In the genomic region with DNA sequence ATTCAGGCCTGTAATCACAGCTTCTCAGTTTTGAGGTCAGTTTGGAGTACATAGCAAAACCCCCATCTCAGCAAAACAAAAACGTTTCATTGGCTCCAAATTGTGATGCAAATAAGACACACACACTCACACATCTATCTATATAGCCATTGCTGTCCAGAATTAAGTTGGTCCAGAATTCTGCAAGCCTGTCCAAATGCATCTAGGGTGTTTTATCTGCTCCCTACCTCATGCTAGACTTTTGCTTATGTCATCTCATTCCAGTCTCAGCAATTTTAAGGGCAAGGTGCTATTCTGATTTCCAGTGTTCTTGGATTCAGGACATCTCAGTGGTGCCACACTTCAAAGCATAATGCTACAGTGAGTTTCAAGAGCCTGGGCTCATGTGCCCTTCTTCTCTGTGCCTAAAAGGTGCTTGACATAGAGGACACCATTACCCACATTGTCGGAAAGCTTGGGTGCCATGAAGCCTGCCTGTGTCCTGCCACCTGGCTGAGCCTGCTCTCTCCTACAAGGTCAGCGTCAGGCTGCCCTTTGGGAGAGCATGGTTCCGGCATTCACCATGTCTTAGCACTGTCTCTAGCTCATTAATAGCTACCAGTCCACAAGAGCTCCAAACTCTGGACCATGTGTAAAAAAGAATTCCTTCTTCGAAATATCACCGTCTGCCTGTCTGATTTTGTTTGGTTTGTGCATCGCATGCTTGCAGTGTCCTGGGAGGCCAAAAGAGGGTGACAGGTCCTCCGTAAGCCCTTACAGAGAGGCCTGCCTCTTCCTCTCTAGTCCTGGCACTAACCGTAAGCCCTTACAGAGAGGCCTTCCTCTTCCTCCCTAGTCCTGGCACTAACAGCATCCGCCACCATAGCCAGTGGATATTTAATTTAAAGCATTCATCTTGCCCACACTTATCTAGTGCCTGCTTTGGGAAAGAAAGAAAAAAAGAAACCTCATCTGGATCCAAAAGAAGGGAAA, we compare ENCODE assay signal across 9 mouse cellular contexts. TPM values are rescaled to one million over a fixed set of nuclear protein-coding genes. Genes with fewer than 3 reads are reported as not detected.
A peak's percentile ranks its signal among the peaks of the same experiment; 100 is the strongest.
DNase-seq lines count a peak whose midpoint lies in the region; ATAC-seq and TF ChIP-seq lines count a peak whose summit lies in the region.
"Had no signal": no experiment of that assay in that cellular context is flagged by ENCODE, and none has a peak within 500 bp of the region (broad histone marks: within the 10 kb centered on the region; RNA-seq: fewer than 3 reads in every experiment).

No protein-coding gene starts in this region.

- TF ChIP-seq CTCF in bone marrow macrophage, adult 2 months (IDR thresholded peaks at IDR 0.05; ENCODE audit: low read depth, low read length) = peak; percentile 12; the same call in 1 of the 2 replicates

- H3K4me3 ChIP-seq in heart, embryonic 12.5 days = no peak overlapping the region; the same call in 1 of the 2 replicates
- H3K4me3 ChIP-seq in bone marrow macrophage, adult 2 months (ENCODE audit: insufficient read depth, low read length) = peak overlapping the region; percentile 47
- H3K4me3 ChIP-seq in hindbrain, embryonic 14.5 days (replicated peaks; ENCODE audit: low read length) = no peak overlapping the region; the same call in 1 of the 2 replicates
- no peak overlapping the region for H3K4me3 ChIP-seq in midbrain, embryonic 15.5 days

- WGBS in heart, embryonic 12.5 days = 85% methylated on average over 10 of the region's 10 CpGs
- WGBS in hindbrain, embryonic 14.5 days = 77% methylated on average over 10 of the region's 10 CpGs
- WGBS in midbrain, embryonic 15.5 days = 77% methylated on average over 10 of the region's 10 CpGs

- H3K9me3 ChIP-seq in heart, embryonic 12.5 days (replicated peaks) = no peaks in the 10 kb centered on the region
- H3K9me3 ChIP-seq in hindbrain, embryonic 14.5 days (ENCODE audit: control insufficient read depth, low read length) = no peaks in the 10 kb centered on the region
- H3K9me3 ChIP-seq in midbrain, embryonic 15.5 days = no peaks in the 10 kb centered on the region
- H3K9me3 ChIP-seq: G1E had no signal

- H3K4me1 ChIP-seq in heart, embryonic 12.5 days (replicated peaks) = peaks cover 40% of the 10 kb centered on the region
- H3K4me1 ChIP-seq in bone marrow macrophage, adult 2 months (ENCODE audit: control insufficient read depth, insufficient read depth, low read length) = peaks cover 20% of the 10 kb centered on the region
- peaks cover 46% of the 10 kb centered on the region for H3K4me1 ChIP-seq in hindbrain, embryonic 14.5 days (replicated peaks; ENCODE audit: control insufficient read depth, insufficient read depth, low read length)
- H3K4me1 ChIP-seq in midbrain, embryonic 15.5 days = peaks cover 54% of the 10 kb centered on the region

- H3K27me3 ChIP-seq in heart, embryonic 12.5 days (replicated peaks) = no peaks in the 10 kb centered on the region
- no peaks in the 10 kb centered on the region for H3K27me3 ChIP-seq in hindbrain, embryonic 14.5 days (ENCODE audit: control insufficient read depth, insufficient read depth, low read length)
- H3K27me3 ChIP-seq in midbrain, embryonic 15.5 days (replicated peaks) = no peaks in the 10 kb centered on the region

- peak overlapping the region; percentile 98 for H3K27ac ChIP-seq in heart, embryonic 12.5 days (ENCODE audit: poor library complexity, severe bottlenecking)
- H3K27ac ChIP-seq in bone marrow macrophage, adult 2 months (ENCODE audit: insufficient read depth, low read depth, low read length) = peak overlapping the region; percentile 100
- H3K27ac ChIP-seq in hindbrain, embryonic 14.5 days = peak overlapping the region; percentile 99
- peak overlapping the region; percentile 98 for H3K27ac ChIP-seq in midbrain, embryonic 15.5 days

- H3K36me3 ChIP-seq in heart, embryonic 12.5 days = peaks cover 18% of the 10 kb centered on the region
- H3K36me3 ChIP-seq in hindbrain, embryonic 14.5 days (replicated peaks; ENCODE audit: control insufficient read depth, insufficient read depth) = peaks cover 22% of the 10 kb centered on the region
- H3K36me3 ChIP-seq in midbrain, embryonic 15.5 days (replicated peaks) = no peaks in the 10 kb centered on the region

- H3K9ac ChIP-seq in heart, embryonic 12.5 days = 0 out of 2 replicates have a peak overlapping the region, but pooled peaks have one; percentile 84
- H3K9ac ChIP-seq in hindbrain, embryonic 14.5 days = peak overlapping the region; percentile 92; the same call in 1 of the 2 replicates
- no peak overlapping the region for H3K9ac ChIP-seq in midbrain, embryonic 15.5 days

- no peak for TF ChIP-seq POLR2A in bone marrow macrophage, adult 2 months (IDR thresholded peaks at IDR 0.05; ENCODE audit: borderline replicate concordance, low read depth, low read length)

- no peak for ATAC-seq in heart, embryonic 12.5 days (ENCODE audit: insufficient number of reproducible peaks, low FRiP score)
- ATAC-seq in hindbrain, embryonic 14.5 days (ENCODE audit: low FRiP score) = no peak
- ATAC-seq in midbrain, embryonic 15.5 days (replicated peaks) = no peak
- no peak for ATAC-seq in activated CD4-positive, CD25-positive, alpha-beta regulatory T cell, adult 4 months

- DNase-seq in heart, adult 9 months (ENCODE audit: low spot score in 2 of 2) = no peak
- DNase-seq in hindbrain, embryonic 14.5 days (ENCODE audit: low spot score) = no peak
- DNase-seq in embryo, embryonic 10 days (ENCODE audit: low spot score) = no peak
- DNase-seq in layer of hippocampus, adult 9-11 months = no peak

- peak overlapping the region; percentile 96 for H3K4me2 ChIP-seq in heart, embryonic 12.5 days
- peak overlapping the region; percentile 78 for H3K4me2 ChIP-seq in hindbrain, embryonic 14.5 days (replicated peaks)
- peak overlapping the region; percentile 91; the same call in 1 of the 2 replicates for H3K4me2 ChIP-seq in midbrain, embryonic 15.5 days

RNA-seq across cellular contexts. Expression of gene Pnrc2, which starts 1.2 kb away (rescaled TPM):
- 124 and 131 TPM in 2 replicates for polyA plus RNA-seq in heart, embryonic 12.5 days (2016; fragmentation: Nextera tagmentation; extraction: Ambion mirVana)
- 126 and 135 TPM in 2 replicates for polyA plus RNA-seq in bone marrow macrophage, adult 2 months (2012; ENCODE audit: insufficient read depth, insufficient read length, missing spikeins)
- polyA plus RNA-seq in hindbrain, embryonic 14.5 days (2014; fragmentation: Nextera tagmentation; extraction: Ambion mirVana) = 95.0 and 105 TPM in 2 replicates
- polyA plus RNA-seq in midbrain, embryonic 15.5 days (2015; fragmentation: Nextera tagmentation; extraction: Ambion mirVana) = 92.1 and 96.0 TPM in 2 replicates
- 100 to 1,000 TPM; 216 to 230 TPM for polyA plus RNA-seq in activated CD4-positive, CD25-positive, alpha-beta regulatory T cell, adult 4 months (2017; shearing (Covaris generic))

RNA-seq across cellular contexts. Expression of gene Srsf10, which starts 19.3 kb away (rescaled TPM):
- 178 and 189 TPM in 2 replicates for polyA plus RNA-seq in heart, embryonic 12.5 days (2016; fragmentation: Nextera tagmentation; extraction: Ambion mirVana)
- polyA plus RNA-seq in bone marrow macrophage, adult 2 months (2012; ENCODE audit: insufficient read depth, insufficient read length, missing spikeins) = 82.1 and 98.0 TPM in 2 replicates
- 200 and 208 TPM in 2 replicates for polyA plus RNA-seq in hindbrain, embryonic 14.5 days (2014; fragmentation: Nextera tagmentation; extraction: Ambion mirVana)
- polyA plus RNA-seq in midbrain, embryonic 15.5 days (2015; fragmentation: Nextera tagmentation; extraction: Ambion mirVana) = 183 and 190 TPM in 2 replicates
- 100 to 1,000 TPM; 172 to 181 TPM for polyA plus RNA-seq in activated CD4-positive, CD25-positive, alpha-beta regulatory T cell, adult 4 months (2017; shearing (Covaris generic))

RNA-seq across cellular contexts. Expression of gene Cnr2, which starts 20.3 kb away (rescaled TPM):
- polyA plus RNA-seq in heart, embryonic 12.5 days (2016; fragmentation: Nextera tagmentation; extraction: Ambion mirVana) = 0.46 and 0.70 TPM in 2 replicates
- 17.3 and 18.8 TPM in 2 replicates for polyA plus RNA-seq in bone marrow macrophage, adult 2 months (2012; ENCODE audit: insufficient read depth, insufficient read length, missing spikeins)
- polyA plus RNA-seq in hindbrain, embryonic 14.5 days (2014; fragmentation: Nextera tagmentation; extraction: Ambion mirVana) = 0.13 and 0.17 TPM in 2 replicates
- polyA plus RNA-seq in midbrain, embryonic 15.5 days (2015; fragmentation: Nextera tagmentation; extraction: Ambion mirVana) = 0.19 TPM in 1 of 2 replicates, not detected in the other
- 1 to 10 TPM; 4.9 to 7.9 TPM for polyA plus RNA-seq in activated CD4-positive, CD25-positive, alpha-beta regulatory T cell, adult 4 months (2017; shearing (Covaris generic))

RNA-seq across cellular contexts. Expression of gene Fuca1, which starts 45.7 kb away (rescaled TPM):
- 36.4 and 41.7 TPM in 2 replicates for polyA plus RNA-seq in heart, embryonic 12.5 days (2016; fragmentation: Nextera tagmentation; extraction: Ambion mirVana)
- polyA plus RNA-seq in bone marrow macrophage, adult 2 months (2012; ENCODE audit: insufficient read depth, insufficient read length, missing spikeins) = 418 and 432 TPM in 2 replicates
- 68.8 and 72.0 TPM in 2 replicates for polyA plus RNA-seq in hindbrain, embryonic 14.5 days (2014; fragmentation: Nextera tagmentation; extraction: Ambion mirVana)
- 63.2 and 68.3 TPM in 2 replicates for polyA plus RNA-seq in midbrain, embryonic 15.5 days (2015; fragmentation: Nextera tagmentation; extraction: Ambion mirVana)
- polyA plus RNA-seq in activated CD4-positive, CD25-positive, alpha-beta regulatory T cell, adult 4 months (2017; shearing (Covaris generic)) = 10 to 100 TPM; 74.0 to 98.1 TPM
